Mouse (Mus musculus) E14TG2a.4 (cell line): ENCODE data around the gene Acvr2a.

Experiments used
- CTCF ChIP-seq: conservative IDR thresholded peaks from 2 replicates; pipeline ENCODE4 v1.5.1; 2014; ENCODE audit warnings: low read length
- NANOG ChIP-seq: IDR thresholded peaks from 2 replicates; pipeline ENCODE4 v1.6.1; 2014; ENCODE audit warnings: borderline replicate concordance, low read length, mixed read lengths

DNA sequence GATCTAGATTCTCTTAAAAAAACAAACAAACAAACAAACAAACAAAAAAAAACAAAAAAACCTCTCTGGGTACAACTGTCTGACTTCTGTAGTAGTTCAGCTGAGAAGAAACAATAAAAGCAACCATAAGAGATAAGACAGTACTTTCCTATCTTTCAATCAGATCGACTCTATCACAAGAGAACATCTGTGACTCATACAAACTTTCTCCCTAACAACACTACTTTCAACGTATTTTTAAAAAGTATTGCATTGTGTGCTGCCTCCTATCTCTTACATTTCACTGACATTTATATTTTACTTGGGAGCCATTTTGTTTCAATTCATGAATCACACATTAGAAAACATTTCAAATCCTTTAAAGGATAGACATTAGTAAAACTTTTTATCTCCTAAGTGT, 121.1 kb downstream of the Acvr2a start:
- TF ChIP-seq CTCF (no peak), NANOG (no peak)
